Mouse (Mus musculus) left cerebral cortex, postnatal 4 days (tissue): ENCODE results near the gene Gm39115. TPM values are rescaled to one million over a fixed set of nuclear protein-coding genes. Genes with fewer than 3 reads are reported as not detected.

Experiments
- DNase-seq: peaks from one replicate; pipeline ENCODE4 v3.0.0-alpha.2; 2022
- intact Hi-C: fragments of 180-260 bp; cut with DNase I; formaldehyde crosslinking; loops from one replicate; pipeline ENCODE4 v1.15.1; 2025
- total RNA-seq, 2 experiments: library from RNA; stranded (reverse); gene quantifications; 2 replicates each; pipeline ENCODE4 v1.2.3; 2021

The Gm39115 gene
- total RNA-seq, 2 experiments from 2014 or later: not detected

- intact Hi-C loops: no loop called here
- peak; percentile 85 for DNase-seq
These were observed 38.1 kb downstream of the Gm39115 start for GRCm38 (mm10) chr7:142097776-142098175.

GRCm38 (mm10) chr7:142096701-142097100 is 39.1 kb downstream of the Gm39115 start:
- no peak for DNase-seq
- intact Hi-C loops: no loop called here

GRCm38 (mm10) chr7:142095183-142095931 is 40.5 kb downstream of the Gm39115 start, which contains the start of gene Dusp8:
Dusp8 (minus strand) TSS chr7:142095843.
- intact Hi-C loops: no loop called here
- DNase-seq: peak; percentile 96

- intact Hi-C loops: no loop called here
These were observed 41.3 kb downstream of the Gm39115 start for GRCm38 (mm10) chr7:142094301-142095143.

GRCm38 (mm10) chr7:142093696-142094240 is 42.1 kb downstream of the Gm39115 start:
- no peak for DNase-seq
- intact Hi-C loops: no loop called here

More at GRCm38 (mm10) chr7:142094301-142095143, 41.3 kb downstream of the Gm39115 start:
- peak; percentile 49 for DNase-seq

GRCm38 (mm10) chr7:142092991-142093390 is 42.8 kb downstream of the Gm39115 start:
- intact Hi-C loops: no loop called here

GRCm38 (mm10) chr7:142091848-142092247 is 44.0 kb downstream of the Gm39115 start:
- peak; percentile 55 for DNase-seq
- intact Hi-C loops: no loop called here

More at GRCm38 (mm10) chr7:142092991-142093390, 42.8 kb downstream of the Gm39115 start:
- no peak for DNase-seq

GRCm38 (mm10) chr7:142089648-142090447 is 46.0 kb downstream of the Gm39115 start:
- intact Hi-C loops: no loop called here
- peak; percentile 19 for DNase-seq

GRCm38 (mm10) chr7:142088886-142089285 is 46.9 kb downstream of the Gm39115 start:
- DNase-seq: peak; percentile 43
- intact Hi-C loops: no loop called here

- intact Hi-C loops: no loop called here
- DNase-seq: no peak
These were observed 48.7 kb downstream of the Gm39115 start for GRCm38 (mm10) chr7:142087069-142087652.

GRCm38 (mm10) chr7:142086159-142086905 is 49.5 kb downstream of the Gm39115 start:
- intact Hi-C loops: no loop called here
- no peak for DNase-seq

Other genes starting within 250 kb of the Gm39115 start
- gene Tollip, start 217.5 kb downstream of the Gm39115 start, total RNA-seq: 10 to 100 TPM; 77.1 to 81.7 TPM
- gene Brsk2, start 186.3 kb downstream of the Gm39115 start, total RNA-seq: 100 to 1,000 TPM; 167 TPM
- 10 to 100 TPM; 21.1 to 21.2 TPM for gene Mob2, start 75.0 kb downstream of the Gm39115 start, total RNA-seq
- gene Dusp8, start 40.2 kb downstream of the Gm39115 start, total RNA-seq: 100 to 1,000 TPM; 142 to 154 TPM
- gene Gm45618, start 15.3 kb downstream of the Gm39115 start, total RNA-seq: not detected
- gene Gm45337, start 8.6 kb upstream of the Gm39115 start, total RNA-seq: not detected
- not detected for gene Gm29735, start 21.1 kb upstream of the Gm39115 start, total RNA-seq
- not detected for gene Gm4553, start 29.7 kb upstream of the Gm39115 start, total RNA-seq
- not detected for gene Krtap5-2, start 40.0 kb upstream of the Gm39115 start, total RNA-seq
- gene Gm10153, start 54.4 kb upstream of the Gm39115 start, total RNA-seq: not detected
- gene Krtap5-3, start 65.3 kb upstream of the Gm39115 start, total RNA-seq: not detected
- gene Gm7579, start 75.8 kb upstream of the Gm39115 start, total RNA-seq: not detected
- not detected for gene Krtap5-5, start 93.9 kb upstream of the Gm39115 start, total RNA-seq
- gene Gm40460, start 105.0 kb upstream of the Gm39115 start, total RNA-seq: not detected
- gene Gm2431, start 122.3 kb upstream of the Gm39115 start, total RNA-seq: not detected
- not detected for gene Gm4559, start 138.3 kb upstream of the Gm39115 start, total RNA-seq
- not detected for gene Krtap5-1, start 161.1 kb upstream of the Gm39115 start, total RNA-seq
- gene Krtap5-4, start 167.5 kb upstream of the Gm39115 start, total RNA-seq: not detected
- 1 to 10 TPM; 6.3 to 9.4 TPM for gene Ifitm10, start 237.7 kb upstream of the Gm39115 start, total RNA-seq
- gene Gm49369, start 246.6 kb upstream of the Gm39115 start, total RNA-seq: 1 to 10 TPM in 1 of 2 experiments, not detected in 1; 5.0 TPM